Mouse (Mus musculus): ENCODE results near the gene Psg19. TPM values are rescaled to one million over a fixed set of nuclear protein-coding genes. Genes with fewer than 3 reads are reported as not detected.
"Not testable (repeated sequence)": the region's sequence is repeated elsewhere in the genome, so short reads cannot be mapped to it uniquely, and the experiment has no call there.

The Psg19 gene
- polyA plus RNA-seq, 1 experiment from 2014 or later = not detected

GRCm38 (mm10) chr7:18799129-18799528 is 809 bp upstream of the Psg19 start:
- no peak overlapping the region for H3K27ac ChIP-seq
- no peaks in the 10 kb centered on the region for H3K36me3 ChIP-seq
- no peaks in the 10 kb centered on the region for H3K27me3 ChIP-seq
- WGBS = 36% methylated on average over 3 of the region's 3 CpGs
- no peak overlapping the region for H3K4me3 ChIP-seq
- ATAC-seq (ENCODE audit: insufficient number of reproducible peaks, low FRiP score, low TSS enrichment, low read depth) = no peak
- H3K9me3 ChIP-seq = no peaks in the 10 kb centered on the region
- no peaks in the 10 kb centered on the region for H3K4me1 ChIP-seq
- H3K4me2 ChIP-seq = no peak overlapping the region
- H3K9ac ChIP-seq = no peak overlapping the region

- H3K36me3 ChIP-seq; H3K9ac ChIP-seq; H3K9me3 ChIP-seq; H3K4me3 ChIP-seq; H3K27me3 ChIP-seq; H3K4me2 ChIP-seq; H3K4me1 ChIP-seq; ATAC-seq (ENCODE audit: insufficient number of reproducible peaks, low FRiP score, low TSS enrichment, low read depth); H3K27ac ChIP-seq: not testable (repeated sequence)
Measured at GRCm38 (mm10) chr7:18790671-18791070, 7.6 kb downstream of the Psg19 start.

DNA sequence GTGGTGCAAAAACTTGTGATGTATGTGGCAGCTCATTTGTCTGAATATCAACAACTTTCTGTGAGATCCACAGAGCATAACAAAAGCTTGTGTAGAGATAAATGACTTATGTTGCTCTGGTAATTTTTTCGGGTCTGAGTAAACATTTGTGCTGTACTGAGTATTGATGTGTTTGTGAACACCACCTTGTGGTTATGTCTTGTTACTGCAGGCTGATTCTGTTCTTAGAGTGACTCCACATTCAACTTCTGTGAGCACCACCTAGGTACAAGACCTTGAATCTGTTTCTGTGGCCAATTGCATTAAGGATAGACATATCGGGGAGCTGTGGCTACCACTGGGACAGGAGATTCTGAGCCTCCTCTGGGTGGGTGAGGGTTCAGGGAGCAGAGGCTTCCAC is 17.0 kb downstream of the Psg19 start:
- H3K9ac ChIP-seq; H3K27ac ChIP-seq; H3K4me2 ChIP-seq; ATAC-seq (ENCODE audit: insufficient number of reproducible peaks, low FRiP score, low TSS enrichment, low read depth); H3K4me1 ChIP-seq; H3K36me3 ChIP-seq; H3K4me3 ChIP-seq; H3K27me3 ChIP-seq; H3K9me3 ChIP-seq: not testable (repeated sequence)
- WGBS = 48% methylated on average over 2 of the region's 2 CpGs

GRCm38 (mm10) chr7:18779337-18779781 is 19.0 kb downstream of the Psg19 start:
- H3K9me3 ChIP-seq = no peaks in the 10 kb centered on the region
- no peaks in the 10 kb centered on the region for H3K4me1 ChIP-seq
- no peak overlapping the region for H3K27ac ChIP-seq
- H3K36me3 ChIP-seq = no peaks in the 10 kb centered on the region
- H3K4me3 ChIP-seq = no peak overlapping the region
- H3K9ac ChIP-seq = no peak overlapping the region
- 0 out of 2 replicates have a peak, but pooled peaks have one; percentile 40 for ATAC-seq (ENCODE audit: insufficient number of reproducible peaks, low FRiP score, low TSS enrichment, low read depth)
- no peaks in the 10 kb centered on the region for H3K27me3 ChIP-seq
- no peak overlapping the region for H3K4me2 ChIP-seq

DNA sequence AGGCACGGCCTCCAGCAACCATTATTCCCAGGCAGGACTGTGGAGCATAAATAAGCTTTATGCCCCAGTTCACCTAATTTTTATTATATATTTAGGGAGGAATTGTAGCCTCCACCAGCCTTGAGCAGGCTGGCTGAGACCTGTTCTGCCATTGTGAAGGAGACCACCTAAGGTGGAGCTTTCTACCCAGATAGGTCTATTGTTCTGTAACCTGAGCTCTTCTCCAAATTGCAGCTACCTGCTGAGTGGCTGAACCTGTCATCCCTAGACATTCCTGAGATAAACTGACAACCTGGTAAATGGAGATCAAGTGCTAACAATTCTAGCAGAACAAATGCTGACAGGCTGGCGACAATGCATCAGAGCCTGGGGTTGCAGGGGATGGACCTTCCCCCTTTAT is 35.4 kb downstream of the Psg19 start:
- H3K4me3 ChIP-seq; H3K27me3 ChIP-seq; H3K9ac ChIP-seq; H3K4me1 ChIP-seq; H3K36me3 ChIP-seq; H3K9me3 ChIP-seq; ATAC-seq (ENCODE audit: insufficient number of reproducible peaks, low FRiP score, low TSS enrichment, low read depth); H3K4me2 ChIP-seq; H3K27ac ChIP-seq: not testable (repeated sequence)
- WGBS = 43% methylated on average over 1 of the region's 2 CpGs

GRCm38 (mm10) chr7:18760152-18760551 is 38.2 kb downstream of the Psg19 start:
- H3K27me3 ChIP-seq; ATAC-seq (ENCODE audit: insufficient number of reproducible peaks, low FRiP score, low TSS enrichment, low read depth); H3K9me3 ChIP-seq; H3K36me3 ChIP-seq; H3K4me3 ChIP-seq; H3K9ac ChIP-seq; H3K4me2 ChIP-seq; H3K4me1 ChIP-seq; H3K27ac ChIP-seq: not testable (repeated sequence)
- 87% methylated on average over 7 of the region's 7 CpGs for WGBS

DNA sequence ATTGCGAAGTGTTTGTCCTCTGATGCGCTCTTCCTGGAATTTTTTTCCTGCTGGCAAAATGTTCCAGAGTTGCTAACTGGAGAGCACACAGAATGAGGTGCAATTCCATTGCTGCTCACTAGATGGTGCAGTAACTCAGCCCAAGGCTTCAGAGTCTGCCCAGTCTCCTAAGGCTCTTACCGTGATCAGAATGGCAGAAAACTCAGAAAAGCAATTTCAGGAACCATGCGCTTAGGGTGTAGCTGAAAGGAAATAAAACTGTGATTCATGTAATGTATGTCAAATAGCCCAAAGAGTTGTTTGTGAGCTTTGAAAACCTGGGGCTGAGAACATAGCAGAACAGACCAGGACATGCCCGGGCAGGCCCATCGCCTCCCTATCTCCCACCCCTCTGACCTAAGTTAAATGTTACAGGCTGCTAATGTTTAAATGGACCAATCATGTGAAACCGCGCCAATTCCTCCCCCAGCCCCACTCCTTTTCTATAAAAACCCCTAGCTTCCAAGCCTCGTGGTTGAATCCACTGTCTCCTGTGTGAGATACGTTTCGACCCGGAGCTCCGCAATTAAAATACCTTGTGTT is 48.3 kb downstream of the Psg19 start:
- H3K4me2 ChIP-seq; H3K36me3 ChIP-seq; ATAC-seq (ENCODE audit: insufficient number of reproducible peaks, low FRiP score, low TSS enrichment, low read depth); H3K4me1 ChIP-seq; H3K4me3 ChIP-seq; H3K9ac ChIP-seq; H3K27ac ChIP-seq; H3K9me3 ChIP-seq: not testable (repeated sequence)
- H3K27me3 ChIP-seq = peaks cover 22% of the 10 kb centered on the region
- 51% methylated on average over 11 of the region's 13 CpGs for WGBS

GRCm38 (mm10) chr7:18748994-18749895 is 49.1 kb downstream of the Psg19 start:
- no peaks in the 10 kb centered on the region for H3K36me3 ChIP-seq
- WGBS = 23% methylated on average over 6 of the region's 6 CpGs
- ATAC-seq (ENCODE audit: insufficient number of reproducible peaks, low FRiP score, low TSS enrichment, low read depth) = no peak

GRCm38 (mm10) chr7:18747420-18747819 is 50.9 kb downstream of the Psg19 start:
- H3K27me3 ChIP-seq = peaks cover 22% of the 10 kb centered on the region
- H3K9ac ChIP-seq; H3K4me3 ChIP-seq; H3K4me1 ChIP-seq; H3K9me3 ChIP-seq; H3K4me2 ChIP-seq; H3K36me3 ChIP-seq; H3K27ac ChIP-seq; ATAC-seq (ENCODE audit: insufficient number of reproducible peaks, low FRiP score, low TSS enrichment, low read depth): not testable (repeated sequence)
- WGBS = 50% methylated on average over 2 of the region's 2 CpGs

More at GRCm38 (mm10) chr7:18748994-18749895, 49.1 kb downstream of the Psg19 start:
- Histone ChIP-seq H3K27me3 (peaks cover 22% of the 10 kb centered on the region), H3K27ac (no peak overlapping the region), H3K9me3 (no peaks in the 10 kb centered on the region), H3K9ac (no peak overlapping the region), H3K4me1 (no peaks in the 10 kb centered on the region), H3K4me2 (no peak overlapping the region), H3K4me3 (no peak overlapping the region)

GRCm38 (mm10) chr7:18746189-18746860 is 52.0 kb downstream of the Psg19 start:
- Histone ChIP-seq H3K9ac (no peak overlapping the region), H3K4me1 (no peaks in the 10 kb centered on the region), H3K9me3 (no peaks in the 10 kb centered on the region), H3K27ac (no peak overlapping the region), H3K4me3 (0 out of 2 replicates have a peak overlapping the region, but pooled peaks have one; percentile 9), H3K4me2 (0 out of 2 replicates have a peak overlapping the region, but pooled peaks have one; percentile 7), H3K27me3 (peaks cover 22% of the 10 kb centered on the region), H3K36me3 (no peaks in the 10 kb centered on the region)
- 10% methylated on average over 20 of the region's 20 CpGs for WGBS
- no peak for ATAC-seq (ENCODE audit: insufficient number of reproducible peaks, low FRiP score, low TSS enrichment, low read depth)

Measured in limb, embryonic 15.5 days (tissue).